Mouse (Mus musculus) liver, embryonic 12.5 days (tissue): ENCODE data around the gene Snrpa1. TPM values are rescaled to one million over a fixed set of nuclear protein-coding genes. Genes with fewer than 3 reads are reported as not detected.

Source experiments
- ATAC-seq: fragments of 200-750 bp; cut with Nextera tagmentation; 2 replicates; pipeline ENCODE4 v1.8.0; 2017; ENCODE audit warnings: moderate number of reproducible peaks, mild to moderate bottlenecking, moderate library complexity
- H3K27ac ChIP-seq: fragments of 300-500 bp; sonication (generic); 2 replicates; pipeline ENCODE4 v1.5.1; 2016; ENCODE audit warnings: mild to moderate bottlenecking
- H3K27me3 ChIP-seq: fragments of 300-500 bp; sonication (generic); replicated peaks from 2 replicates; pipeline ENCODE4 v1.6.1; 2016; ENCODE audit warnings: mild to moderate bottlenecking, moderate library complexity
- H3K36me3 ChIP-seq: fragments of 300-500 bp; sonication (generic); 2 replicates; pipeline ENCODE4 v1.6.1; 2016; ENCODE audit warnings: mild to moderate bottlenecking, moderate library complexity
- H3K4me1 ChIP-seq: fragments of 300-500 bp; sonication (generic); 2 replicates; pipeline ENCODE4 v1.6.1; 2016
- H3K4me2 ChIP-seq: fragments of 300-500 bp; sonication (generic); 2 replicates; pipeline ENCODE4 v1.6.1; 2016; ENCODE audit warnings: mild to moderate bottlenecking, moderate library complexity
- H3K4me3 ChIP-seq: fragments of 300-500 bp; sonication (generic); 2 replicates; pipeline ENCODE4 v1.5.1; 2016; ENCODE audit warnings: mild to moderate bottlenecking, moderate library complexity
- H3K9ac ChIP-seq: fragments of 300-500 bp; sonication (generic); 2 replicates; pipeline ENCODE4 v1.6.1; 2016; ENCODE audit warnings: mild to moderate bottlenecking, moderate library complexity
- H3K9me3 ChIP-seq: fragments of 300-500 bp; sonication (generic); replicated peaks from 2 replicates; pipeline ENCODE4 v1.6.1; 2016; ENCODE audit warnings: mild to moderate bottlenecking, moderate library complexity
- WGBS: fragments of 180-500 bp; shearing (Covaris S2); methylation state at CpG from one replicate; pipeline ENCODE4 v1.1.7; 2016; ENCODE audit not compliant: insufficient replicate concordance; 5-methylcytosine and 5-hydroxymethylcytosine counted together
- polyA plus RNA-seq: library from polyadenylated mRNA; unstranded; fragments of >200 nt; fragmentation: Nextera tagmentation; extraction: Ambion mirVana; gene quantifications from 2 replicates; pipeline ENCODE4 v1.2.1, GENCODE M21; 2016

Gene Snrpa1
- polyA plus RNA-seq, 1 experiment from 2014 or later = 173 TPM

DNA sequence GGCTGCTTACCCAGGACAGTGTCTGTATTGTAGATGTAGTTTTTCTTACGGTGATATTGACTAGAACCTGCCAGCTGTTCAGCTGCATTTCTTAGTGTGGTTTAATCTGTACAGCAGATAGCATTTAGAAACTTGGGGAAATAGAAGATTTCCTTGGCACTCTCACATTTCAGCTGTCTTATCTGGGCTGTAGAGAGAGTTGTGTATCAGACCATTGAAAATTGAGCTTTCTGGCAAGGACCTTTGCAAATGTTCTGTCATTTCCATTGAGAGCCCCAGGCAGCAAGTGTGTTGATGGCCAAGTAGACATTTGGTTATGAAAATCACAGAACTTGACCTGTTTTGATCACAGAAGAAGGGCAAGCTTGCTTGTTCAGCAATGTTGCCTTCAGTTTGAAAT is 61.3 kb downstream of the Snrpa1 start:
- Histone ChIP-seq H3K9me3 (no peaks in the 10 kb centered on the region), H3K4me3 (no peak overlapping the region), H3K27ac (no peak overlapping the region), H3K4me1 (peaks cover 79% of the 10 kb centered on the region), H3K27me3 (no peaks in the 10 kb centered on the region), H3K9ac (no peak overlapping the region), H3K4me2 (no peak overlapping the region), H3K36me3 (peaks cover 30% of the 10 kb centered on the region)
- ATAC-seq = no peak
- 31% methylated on average over 1 of the region's 1 CpGs for WGBS

DNA sequence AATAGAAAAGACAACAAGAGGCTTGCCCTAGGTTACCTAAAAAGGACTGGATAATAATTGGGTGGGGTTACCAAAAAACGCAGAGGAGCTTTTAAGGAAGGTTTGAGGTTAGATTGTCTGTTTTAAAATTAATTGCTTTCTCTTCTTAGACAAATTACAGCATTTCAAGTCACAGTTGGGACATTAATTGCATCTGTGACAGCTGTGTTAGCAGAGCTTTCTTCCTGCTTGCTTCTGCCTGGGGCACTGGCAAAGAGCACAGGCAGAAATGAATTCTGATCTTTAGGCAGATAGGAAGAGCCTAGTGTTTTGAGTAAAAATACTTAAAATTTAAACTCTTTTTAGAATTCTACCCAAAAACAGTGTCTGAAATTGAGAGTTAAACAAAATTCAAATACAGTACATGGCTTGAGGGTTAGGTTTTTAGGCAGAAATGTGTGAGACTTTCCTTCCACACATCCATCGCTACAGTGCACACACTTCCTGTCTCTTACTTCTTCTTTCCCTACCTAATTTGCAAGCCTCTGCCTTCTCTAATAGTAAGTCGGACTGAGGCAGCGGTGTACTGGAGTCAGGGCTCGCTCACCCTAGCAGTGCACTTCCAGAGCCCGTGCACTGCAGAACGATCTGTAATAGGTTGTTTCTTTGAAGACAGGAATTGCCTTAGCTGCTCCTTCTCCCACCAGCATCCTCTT is 62.0 kb downstream of the Snrpa1 start:
- WGBS = 41% methylated on average over 7 of the region's 7 CpGs
- Histone ChIP-seq H3K4me1 (peaks cover 72% of the 10 kb centered on the region), H3K27ac (no peak overlapping the region), H3K4me3 (no peak overlapping the region), H3K27me3 (no peaks in the 10 kb centered on the region), H3K9me3 (no peaks in the 10 kb centered on the region), H3K9ac (no peak overlapping the region), H3K4me2 (no peak overlapping the region), H3K36me3 (peaks cover 36% of the 10 kb centered on the region)
- ATAC-seq = no peak

Other genes starting within 250 kb of the Snrpa1 start
- 0.87 and 1.0 TPM in 2 replicates for gene Pcsk6, start 197.3 kb upstream of the Snrpa1 start, polyA plus RNA-seq
- gene Gm45213, start 15.4 kb upstream of the Snrpa1 start, polyA plus RNA-seq = not detected in 2 replicates
- 60.7 and 65.5 TPM in 2 replicates for gene Selenos, start 20.6 kb downstream of the Snrpa1 start, polyA plus RNA-seq
- gene Chsy1, start 50.5 kb downstream of the Snrpa1 start, polyA plus RNA-seq = 11.3 and 12.0 TPM in 2 replicates